Mouse (Mus musculus) heart, adult 2 months (tissue): Measurements from ENCODE around the gene Dcaf8. TPM values are rescaled to one million over a fixed set of nuclear protein-coding genes. Genes with fewer than 3 reads are reported as not detected.

Experiments
- DNase-seq, 2 experiments: peaks; one replicate each; pipeline ENCODE4 v3.0.0; 2021
- H3K27ac ChIP-seq: fragments of 200-600 bp; 2 replicates; pipeline ENCODE4 v1.8.1; 2022
- H3K27me3 ChIP-seq: fragments of 200-500 bp; 2 replicates; pipeline ENCODE4 v1.6.1; 2012; ENCODE audit warnings: mild to moderate bottlenecking, low read length, inconsistent platforms, mixed read lengths; ENCODE audit not compliant: control insufficient read depth, insufficient read depth
- H3K36me3 ChIP-seq: fragments of 200-500 bp; 2 replicates; pipeline ENCODE4 v1.6.1; 2012; ENCODE audit warnings: low read length, inconsistent platforms; ENCODE audit not compliant: control insufficient read depth, insufficient read depth
- H3K4me1 ChIP-seq: fragments of 200-500 bp; 2 replicates; pipeline ENCODE4 v1.6.1; 2011; ENCODE audit warnings: low read length; ENCODE audit not compliant: control insufficient read depth, insufficient read depth
- H3K4me3 ChIP-seq: fragments of 200-600 bp; 2 replicates; pipeline ENCODE4 v1.8.1; 2022
- H3K79me2 ChIP-seq: fragments of 200-500 bp; replicated peaks from 2 replicates; pipeline ENCODE4 v1.6.1; 2012; ENCODE audit warnings: mild to moderate bottlenecking, inconsistent platforms, low read length, moderate library complexity, mixed read lengths; ENCODE audit not compliant: control insufficient read depth, insufficient read depth
- H3K9ac ChIP-seq: fragments of 200-500 bp; 2 replicates; pipeline ENCODE4 v1.6.1; 2012; ENCODE audit warnings: low read depth, mild to moderate bottlenecking, control low read depth, inconsistent platforms, low read length, mixed read lengths
- CTCF ChIP-seq: fragments of 200-600 bp; IDR thresholded peaks from 2 replicates; pipeline ENCODE4 v1.8.1; 2022; ENCODE audit warnings: antibody characterized with exemption, mild to moderate bottlenecking, moderate library complexity
- EP300 ChIP-seq: fragments of 200-500 bp; IDR thresholded peaks from 2 replicates; pipeline ENCODE4 v1.6.1; 2011; ENCODE audit warnings: low read depth, low read length, control low read depth; ENCODE audit not compliant: insufficient read depth
- POLR2A ChIP-seq: fragments of 200-500 bp; IDR thresholded peaks from 2 replicates; pipeline ENCODE4 v1.6.1; 2011; ENCODE audit warnings: mild to moderate bottlenecking, low read depth, low read length, control low read depth; ENCODE audit not compliant: insufficient read depth
- WGBS: fragments of 180-500 bp; shearing (Covaris S2); methylation state at CpG from one replicate; pipeline ENCODE4 v1.1.7; 2018; 5-methylcytosine and 5-hydroxymethylcytosine counted together
- intact Hi-C: fragments of 180-260 bp; cut with DNase I; formaldehyde crosslinking; loops from one replicate; pipeline ENCODE4 v1.15.1; 2025
- polyA plus RNA-seq: library from polyadenylated mRNA; depleted of rRNA; stranded (reverse); fragments of >200 nt; gene quantifications from 2 replicates; pipeline ENCODE4 v1.2.3, GENCODE M21; 2012
- total RNA-seq, 2 experiments: library from RNA; stranded (reverse); gene quantifications; 2 replicates each; pipeline ENCODE4 v1.2.3; 2021

Gene Dcaf8
- total and polyA plus RNA-seq, 3 experiments, result 62.7 to 116 (median 100) TPM

- TF ChIP-seq EP300 (no peak), CTCF (no peak), POLR2A (no peak)
- whole genome bisulfite sequencing, result 76% methylated on average over 4 of the region's 4 CpGs
- intact Hi-C loops, result no loop called here
- no peak overlapping the region for H3K9ac ChIP-seq
- DNase-seq, result no peak
- H3K79me2 ChIP-seq, result no peaks in the 10 kb centered on the region
- no peak overlapping the region for H3K27ac ChIP-seq
- no peaks in the 10 kb centered on the region; the same call in 1 of the 2 replicates for H3K36me3 ChIP-seq
- no peaks in the 10 kb centered on the region; the same call in 1 of the 2 replicates for H3K4me1 ChIP-seq
- H3K4me3 ChIP-seq, result no peak overlapping the region
- no peaks in the 10 kb centered on the region for H3K27me3 ChIP-seq
Observed at GRCm38 (mm10) chr1:172134072-172134471, 13.8 kb upstream of the Dcaf8 start.

- intact Hi-C loops, result no loop called here
- no peaks in the 10 kb centered on the region for H3K27me3 ChIP-seq
- WGBS, result 65% methylated on average over 2 of the region's 2 CpGs
- no peaks in the 10 kb centered on the region for H3K36me3 ChIP-seq
- no peak for DNase-seq
- H3K27ac ChIP-seq, result no peak overlapping the region
- no peak overlapping the region for H3K4me3 ChIP-seq
- no peak overlapping the region for H3K9ac ChIP-seq
- no peak for TF ChIP-seq EP300
- no peak for TF ChIP-seq POLR2A
- TF ChIP-seq CTCF, result no peak
- no peaks in the 10 kb centered on the region for H3K79me2 ChIP-seq
- H3K4me1 ChIP-seq, result no peaks in the 10 kb centered on the region
Observed at GRCm38 (mm10) chr1:172140160-172140559, 7.7 kb upstream of the Dcaf8 start.

GRCm38 (mm10) chr1:172140825-172141224 lies 7.1 kb upstream of the Dcaf8 start:
- intact Hi-C loops, result no loop called here
- no peaks in the 10 kb centered on the region for H3K36me3 ChIP-seq

GRCm38 (mm10) chr1:172141529-172141928 lies 6.4 kb upstream of the Dcaf8 start:
- intact Hi-C loops, result no loop called here

More at GRCm38 (mm10) chr1:172140825-172141224, 7.1 kb upstream of the Dcaf8 start:
- WGBS, result 81% methylated on average over 1 of the region's 1 CpGs
- TF ChIP-seq POLR2A (no peak), CTCF (no peak), EP300 (no peak)
- no peak for DNase-seq
- no peaks in the 10 kb centered on the region for H3K27me3 ChIP-seq
- no peak overlapping the region for H3K9ac ChIP-seq
- H3K4me3 ChIP-seq, result no peak overlapping the region
- no peak overlapping the region for H3K27ac ChIP-seq
- no peaks in the 10 kb centered on the region for H3K79me2 ChIP-seq
- no peaks in the 10 kb centered on the region for H3K4me1 ChIP-seq

GRCm38 (mm10) chr1:172143570-172143969 lies 4.3 kb upstream of the Dcaf8 start:
- no peak overlapping the region for H3K9ac ChIP-seq
- no peaks in the 10 kb centered on the region for H3K4me1 ChIP-seq
- DNase-seq, result peak in 1 of 2 experiments; percentile 31
- TF ChIP-seq POLR2A, result no peak
- TF ChIP-seq CTCF, result peak; percentile 76
- intact Hi-C loops, result loop anchor here (1.0 kb wide), 1 partner anchor 166 kb away; no protein-coding TSS in a partner anchor
- peaks cover 3% of the 10 kb centered on the region; the same call in 1 of the 2 replicates for H3K79me2 ChIP-seq
- H3K27ac ChIP-seq, result no peak overlapping the region
- H3K27me3 ChIP-seq, result no peaks in the 10 kb centered on the region
- H3K36me3 ChIP-seq, result peaks cover 1% of the 10 kb centered on the region
- 7% methylated on average over 1 of the region's 1 CpGs for WGBS
- H3K4me3 ChIP-seq, result no peak overlapping the region

More at GRCm38 (mm10) chr1:172141529-172141928, 6.4 kb upstream of the Dcaf8 start:
- Histone ChIP-seq H3K4me1 (no peaks in the 10 kb centered on the region), H3K9ac (no peak overlapping the region), H3K27me3 (no peaks in the 10 kb centered on the region), H3K36me3 (no peaks in the 10 kb centered on the region), H3K27ac (no peak overlapping the region), H3K79me2 (no peaks in the 10 kb centered on the region), H3K4me3 (no peak overlapping the region)
- 73% methylated on average over 3 of the region's 3 CpGs for WGBS
- no peak for DNase-seq
- TF ChIP-seq EP300 (no peak), POLR2A (no peak), CTCF (no peak)

GRCm38 (mm10) chr1:172148279-172148954 lies 533 bp downstream of the Dcaf8 start:
- DNase-seq, result peak in 1 of 2 experiments; percentile 61
- H3K27ac ChIP-seq, result peak overlapping the region; percentile 99
- H3K79me2 ChIP-seq, result peaks cover 4% of the 10 kb centered on the region
- H3K27me3 ChIP-seq, result no peaks in the 10 kb centered on the region
- peaks cover 24% of the 10 kb centered on the region for H3K36me3 ChIP-seq
- under 1% methylated on average over 40 of the region's 40 CpGs for WGBS
- intact Hi-C loops, result loop anchor here (1.0 to 2.0 kb wide), 2 partner anchors 68 to 162 kb away; no protein-coding TSS in a partner anchor
- peaks cover 3% of the 10 kb centered on the region; the same call in 1 of the 2 replicates for H3K4me1 ChIP-seq
- TF ChIP-seq CTCF (no peak), POLR2A (no peak), EP300 (no peak)
- H3K9ac ChIP-seq, result peak overlapping the region; percentile 100
- peak overlapping the region; percentile 100 for H3K4me3 ChIP-seq
